Mouse (Mus musculus) limb, embryonic 15.5 days (tissue): ENCODE measurements around the gene Vmn1r219. TPM values are rescaled to one million over a fixed set of nuclear protein-coding genes. Genes with fewer than 3 reads are reported as not detected.
"Not testable (repeated sequence)": the region's sequence is repeated elsewhere in the genome, so short reads cannot be mapped to it uniquely, and the experiment has no call there.

Experiments
- ATAC-seq: fragments of 200-750 bp; cut with Nextera tagmentation; 2 replicates; pipeline ENCODE4 v1.8.0; 2017; ENCODE audit warnings: low read depth, moderate TSS enrichment; ENCODE audit not compliant: insufficient number of reproducible peaks, low FRiP score, low TSS enrichment
- H3K27ac ChIP-seq: fragments of 300-500 bp; sonication (generic); 2 replicates; pipeline ENCODE4 v1.5.1; 2015; ENCODE audit warnings: moderate library complexity, mild to moderate bottlenecking, inconsistent platforms
- H3K27me3 ChIP-seq: fragments of 300-500 bp; sonication (generic); 2 replicates; pipeline ENCODE4 v1.6.1; 2015; ENCODE audit warnings: inconsistent platforms
- H3K36me3 ChIP-seq: fragments of 300-500 bp; sonication (generic); 2 replicates; pipeline ENCODE4 v1.6.1; 2015; ENCODE audit warnings: inconsistent platforms
- H3K4me1 ChIP-seq: fragments of 300-500 bp; sonication (generic); 2 replicates; pipeline ENCODE4 v1.6.1; 2015; ENCODE audit warnings: inconsistent platforms
- H3K4me2 ChIP-seq: fragments of 300-500 bp; sonication (generic); 2 replicates; pipeline ENCODE4 v1.6.1; 2015; ENCODE audit warnings: mild to moderate bottlenecking, inconsistent platforms
- H3K4me3 ChIP-seq: fragments of 300-500 bp; sonication (generic); 2 replicates; pipeline ENCODE4 v1.5.1; 2015; ENCODE audit warnings: mild to moderate bottlenecking, inconsistent platforms
- H3K9ac ChIP-seq: fragments of 300-500 bp; sonication (generic); 2 replicates; pipeline ENCODE4 v1.6.1; 2015; ENCODE audit warnings: inconsistent platforms
- H3K9me3 ChIP-seq: fragments of 300-500 bp; sonication (generic); 2 replicates; pipeline ENCODE4 v1.6.1; 2016; ENCODE audit warnings: inconsistent platforms
- WGBS: fragments of 180-500 bp; shearing (Covaris S2); methylation state at CpG from one replicate; pipeline ENCODE4 v1.1.7; 2015; 5-methylcytosine and 5-hydroxymethylcytosine counted together
- polyA plus RNA-seq: library from polyadenylated mRNA; unstranded; fragments of >200 nt; fragmentation: Nextera tagmentation; extraction: Ambion mirVana; gene quantifications from 2 replicates; pipeline ENCODE4 v1.2.1, GENCODE M21; 2015

The Vmn1r219 gene
- not detected in 2 replicates for polyA plus RNA-seq

- no peak within 1 kb of the TSS for H3K4me2 ChIP-seq
- no peak within 1 kb of the TSS for H3K9ac ChIP-seq
- H3K36me3 ChIP-seq = no peaks in the 10 kb centered on the region
- 70% methylated on average over 4 of the region's 4 CpGs for WGBS
- H3K4me3 ChIP-seq = no peak within 1 kb of the TSS
- H3K27me3 ChIP-seq = no peaks in the 10 kb centered on the region
- no peaks in the 10 kb centered on the region for H3K9me3 ChIP-seq
- no peaks in the 10 kb centered on the region for H3K4me1 ChIP-seq
- no peak for ATAC-seq
- no peak within 1 kb of the TSS for H3K27ac ChIP-seq
These were observed at the start of gene Vmn1r219 for GRCm38 (mm10) chr13:23159012-23159411. Vmn1r219 (plus strand) TSS chr13:23159312.

GRCm38 (mm10) chr13:23118126-23118525 is 41.0 kb upstream of the Vmn1r219 start, which contains the start of gene Vmn1r217:
Vmn1r217 (minus strand) TSS chr13:23118226.
- not testable (repeated sequence) for H3K9me3 ChIP-seq, H3K9ac ChIP-seq, H3K4me2 ChIP-seq, H3K36me3 ChIP-seq, H3K4me3 ChIP-seq, H3K27me3 ChIP-seq, H3K4me1 ChIP-seq, ATAC-seq, H3K27ac ChIP-seq
- WGBS = 76% methylated on average over 1 of the region's 1 CpGs

GRCm38 (mm10) chr13:23120611-23121010 is 38.5 kb upstream of the Vmn1r219 start:
- Histone ChIP-seq H3K36me3 (no peaks in the 10 kb centered on the region), H3K27ac (no peak overlapping the region), H3K4me1 (no peaks in the 10 kb centered on the region), H3K9me3 (no peaks in the 10 kb centered on the region), H3K27me3 (no peaks in the 10 kb centered on the region), H3K9ac (no peak overlapping the region), H3K4me3 (no peak overlapping the region), H3K4me2 (no peak overlapping the region)
- no peak for ATAC-seq
- 88% methylated on average over 2 of the region's 2 CpGs for WGBS

DNA sequence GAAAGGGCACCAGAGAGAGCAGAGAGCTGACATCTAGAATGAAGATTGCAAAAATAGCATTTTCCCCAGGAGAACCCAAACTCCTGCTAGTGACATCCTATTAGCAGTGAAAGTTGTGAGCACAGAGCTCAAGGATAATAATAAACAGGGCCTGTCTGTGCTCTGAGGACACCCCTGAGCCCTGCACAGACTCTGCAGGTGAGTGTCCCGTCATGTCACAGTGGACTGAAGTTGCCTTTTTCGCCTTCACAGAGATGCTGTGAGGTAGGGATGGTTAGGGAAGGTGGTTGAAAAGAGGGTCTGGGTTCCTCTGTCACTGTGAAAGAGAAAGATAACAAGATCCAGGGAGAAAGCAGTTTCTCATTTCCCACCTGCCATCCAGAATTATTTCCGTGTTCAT is 26.0 kb upstream of the Vmn1r219 start, which contains the start of gene Vmn1r218:
Gene Vmn1r218, plus strand, starts transcription at position 57 of the 400 bp plus-strand sequence.
- H3K9ac ChIP-seq = no peak within 1 kb of the TSS
- no peak for ATAC-seq
- H3K27me3 ChIP-seq = no peaks in the 10 kb centered on the region
- H3K4me1 ChIP-seq = no peaks in the 10 kb centered on the region
- H3K4me3 ChIP-seq = no peak within 1 kb of the TSS
- no peaks in the 10 kb centered on the region for H3K9me3 ChIP-seq
- WGBS = 64% methylated on average over 3 of the region's 3 CpGs
- no peak within 1 kb of the TSS for H3K27ac ChIP-seq
- no peak within 1 kb of the TSS for H3K4me2 ChIP-seq
- no peaks in the 10 kb centered on the region for H3K36me3 ChIP-seq

DNA sequence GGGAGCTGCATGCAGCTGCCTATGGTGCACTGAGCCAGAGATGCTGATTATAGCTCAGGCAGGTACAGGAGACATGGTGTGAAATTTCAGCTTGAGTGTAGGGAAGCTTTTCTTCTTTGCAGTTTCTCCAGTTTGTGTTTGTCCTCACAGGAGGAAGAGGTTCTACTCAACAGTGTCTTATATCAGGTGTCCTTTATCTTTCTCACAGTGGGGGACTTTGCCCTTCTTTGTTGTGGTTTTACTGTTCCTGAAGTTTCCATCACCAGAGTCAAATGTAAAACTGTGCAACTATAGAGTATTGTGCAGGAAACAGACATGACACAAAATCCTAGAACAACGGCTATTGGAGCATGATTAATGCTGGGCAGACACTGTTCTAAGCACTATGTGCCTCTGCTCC is 25.6 kb upstream of the Vmn1r219 start:
- 58% methylated on average over 1 of the region's 1 CpGs for WGBS
- H3K4me1 ChIP-seq = no peaks in the 10 kb centered on the region

GRCm38 (mm10) chr13:23138880-23139279 is 20.2 kb upstream of the Vmn1r219 start:
- no peak overlapping the region for H3K27ac ChIP-seq
- no peaks in the 10 kb centered on the region for H3K27me3 ChIP-seq
- H3K9me3 ChIP-seq = no peaks in the 10 kb centered on the region
- no peak overlapping the region for H3K4me2 ChIP-seq
- H3K4me1 ChIP-seq = no peaks in the 10 kb centered on the region
- ATAC-seq = no peak
- 73% methylated on average over 2 of the region's 2 CpGs for WGBS
- H3K9ac ChIP-seq = no peak overlapping the region
- no peak overlapping the region for H3K4me3 ChIP-seq
- H3K36me3 ChIP-seq = no peaks in the 10 kb centered on the region

More for the DNA sequence above, 25.6 kb upstream of the Vmn1r219 start:
- Histone ChIP-seq H3K27me3 (no peaks in the 10 kb centered on the region), H3K4me3 (no peak overlapping the region), H3K9me3 (no peaks in the 10 kb centered on the region), H3K27ac (no peak overlapping the region), H3K9ac (no peak overlapping the region), H3K36me3 (no peaks in the 10 kb centered on the region), H3K4me2 (no peak overlapping the region)
- no peak for ATAC-seq

DNA sequence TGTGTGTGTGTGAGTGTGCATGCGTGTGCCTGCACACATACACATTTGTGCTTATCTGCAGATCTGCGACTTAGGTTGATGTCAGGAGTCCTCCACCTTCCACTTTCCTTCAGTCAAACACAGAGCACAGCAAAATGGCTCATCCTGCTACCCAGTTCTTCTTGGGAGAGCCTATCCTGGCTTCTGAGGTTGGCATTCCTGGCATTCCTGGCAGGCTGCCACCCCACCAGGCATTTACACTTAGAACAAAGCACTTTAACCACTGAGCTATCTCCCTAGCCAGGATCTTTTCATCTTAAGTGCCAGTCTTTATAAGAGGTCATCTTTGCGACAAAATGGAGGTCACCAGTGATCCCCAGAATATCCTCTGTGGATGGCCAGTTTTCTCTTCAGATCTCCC is 1.3 kb upstream of the Vmn1r219 start:
- no peak for ATAC-seq
- Histone ChIP-seq H3K36me3 (no peaks in the 10 kb centered on the region), H3K9ac (no peak overlapping the region), H3K4me3 (no peak overlapping the region), H3K4me1 (no peaks in the 10 kb centered on the region), H3K9me3 (no peaks in the 10 kb centered on the region), H3K4me2 (no peak overlapping the region), H3K27ac (no peak overlapping the region), H3K27me3 (no peaks in the 10 kb centered on the region)
- 65% methylated on average over 3 of the region's 3 CpGs for WGBS

- not testable (repeated sequence) for H3K9me3 ChIP-seq, H3K9ac ChIP-seq, H3K27ac ChIP-seq, H3K4me2 ChIP-seq, H3K36me3 ChIP-seq, H3K4me3 ChIP-seq, H3K27me3 ChIP-seq, H3K4me1 ChIP-seq, ATAC-seq
- 85% methylated on average over 4 of the region's 4 CpGs for WGBS
These were observed 7.4 kb downstream of the Vmn1r219 start for GRCm38 (mm10) chr13:23166471-23166870.

DNA sequence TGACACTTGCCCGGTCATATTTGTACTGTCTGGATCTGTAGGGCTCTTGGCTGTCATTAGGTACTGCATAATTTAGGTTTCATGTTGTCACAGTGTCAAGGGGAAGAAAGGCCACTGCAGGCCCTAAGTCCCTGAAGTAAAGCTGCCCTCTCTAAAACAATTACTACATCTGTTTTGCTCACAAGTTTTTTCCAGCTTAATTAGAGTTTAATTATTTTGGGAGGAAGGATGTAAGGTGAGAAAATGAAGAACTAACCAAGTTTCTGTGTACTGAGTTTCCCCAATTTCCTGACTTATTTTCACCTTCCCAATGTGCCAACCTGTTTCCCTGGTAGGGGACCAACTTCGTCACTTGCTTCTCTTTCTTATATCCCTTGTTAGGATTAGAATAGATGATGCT is 28.8 kb downstream of the Vmn1r219 start, which contains the start of gene Vmn1r220:
Gene Vmn1r220, minus strand, starts transcription at position 101 of the 400 bp plus-strand sequence.
- no peak for ATAC-seq
- no peak within 1 kb of the TSS for H3K9ac ChIP-seq

GRCm38 (mm10) chr13:23203885-23204284 is 44.8 kb downstream of the Vmn1r219 start:
- not testable (repeated sequence) for H3K4me3 ChIP-seq, ATAC-seq, H3K9ac ChIP-seq, H3K36me3 ChIP-seq, H3K27me3 ChIP-seq, H3K9me3 ChIP-seq, H3K27ac ChIP-seq, H3K4me1 ChIP-seq, H3K4me2 ChIP-seq
- 67% methylated on average over 1 of the region's 1 CpGs for WGBS

More for the DNA sequence above, 28.8 kb downstream of the Vmn1r219 start, which contains the start of gene Vmn1r220:
- H3K4me1 ChIP-seq = no peaks in the 10 kb centered on the region
- 85% methylated on average over 2 of the region's 2 CpGs for WGBS
- no peaks in the 10 kb centered on the region for H3K36me3 ChIP-seq
- no peak within 1 kb of the TSS for H3K27ac ChIP-seq
- no peaks in the 10 kb centered on the region for H3K27me3 ChIP-seq
- H3K4me3 ChIP-seq = no peak within 1 kb of the TSS
- H3K9me3 ChIP-seq = no peaks in the 10 kb centered on the region
- no peak within 1 kb of the TSS for H3K4me2 ChIP-seq

DNA sequence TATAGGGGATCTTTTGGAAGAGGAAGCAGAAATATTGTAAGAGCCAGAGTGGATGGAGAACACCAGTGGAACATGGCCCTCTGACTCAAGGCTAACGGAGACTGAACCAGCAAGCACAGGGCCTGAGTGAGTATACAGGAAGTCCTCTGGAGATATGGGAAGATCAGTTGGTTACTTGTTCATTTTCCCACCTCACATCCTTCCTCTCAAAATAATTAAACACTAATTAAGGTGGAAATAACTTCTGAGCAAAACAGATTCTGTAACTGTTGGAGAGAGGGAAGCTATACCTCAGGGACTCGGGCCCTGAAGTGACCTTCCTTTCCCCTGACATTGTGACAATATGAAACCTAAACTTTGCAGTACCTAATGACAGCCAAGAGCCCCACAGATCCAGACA is 54.7 kb downstream of the Vmn1r219 start, which contains the start of gene Vmn1r221:
Gene Vmn1r221, plus strand, starts transcription at position 301 of the 400 bp plus-strand sequence.
- H3K9ac ChIP-seq, H3K4me2 ChIP-seq, H3K36me3 ChIP-seq, H3K9me3 ChIP-seq, H3K4me1 ChIP-seq, H3K27ac ChIP-seq, H3K27me3 ChIP-seq, ATAC-seq, H3K4me3 ChIP-seq: not testable (repeated sequence)
- WGBS = 91% methylated on average over 2 of the region's 2 CpGs
